Mouse (Mus musculus) kidney, adult 11 months (tissue): ENCODE data around the gene Afg1l.

Experiments
- DNase-seq: peaks from one replicate; pipeline ENCODE4 v3.0.0; 2022

Afg1l gene

GRCm38 (mm10) chr10:42264195-42264594 lies 214.2 kb downstream of the Afg1l start:
- peak; percentile 62 for DNase-seq

DNA sequence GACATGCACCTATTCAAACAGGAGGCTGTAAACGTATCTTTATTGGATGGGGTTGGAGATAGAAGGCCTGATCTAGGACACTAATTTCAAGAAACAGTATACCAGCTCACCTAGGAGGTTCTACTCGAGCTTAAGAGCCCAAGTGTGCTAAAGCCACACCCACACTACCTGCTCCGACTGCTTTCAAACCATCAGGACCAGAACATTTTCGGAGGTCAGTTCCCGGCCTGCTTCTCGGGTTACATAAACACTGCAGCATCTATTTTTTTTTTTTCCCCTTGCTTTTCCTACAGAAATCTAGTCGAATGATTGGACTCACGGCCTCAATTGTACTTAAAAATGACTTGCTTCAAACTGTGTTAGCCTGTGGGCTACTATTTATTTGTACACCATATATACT lies 214.7 kb downstream of the Afg1l start:
- no peak for DNase-seq
